Mouse (Mus musculus) forebrain, embryonic 10.5 days (tissue): ENCODE measurements at regions not wholly inside any gene's neighbourhood (a gene's known extent, or its start where the extent isn't known, plus 50 kb on each side); places are given as distances from the start of the nearest gene placed in this dataset.

Source experiments
- DNase-seq: peaks from one replicate; pipeline ENCODE4 v3.0.0-alpha.2; 2017; ENCODE audit warnings: low spot score; ENCODE audit errors: extremely low spot score
- H3K27ac ChIP-seq: fragments of 300-500 bp; sonication (generic); 2 replicates; pipeline ENCODE4 v1.5.1; 2016; ENCODE audit warnings: mild to moderate bottlenecking
- H3K27me3 ChIP-seq: fragments of 300-500 bp; sonication (generic); 2 replicates; pipeline ENCODE4 v1.6.1; 2016; ENCODE audit warnings: mild to moderate bottlenecking; ENCODE audit not compliant: poor library complexity, severe bottlenecking
- H3K36me3 ChIP-seq: fragments of 300-500 bp; sonication (generic); replicated peaks from 2 replicates; pipeline ENCODE4 v1.6.1; 2016; ENCODE audit warnings: mild to moderate bottlenecking, moderate library complexity
- H3K4me1 ChIP-seq: fragments of 300-500 bp; sonication (generic); 2 replicates; pipeline ENCODE4 v1.6.1; 2016
- H3K4me3 ChIP-seq: fragments of 300-500 bp; sonication (generic); 2 replicates; pipeline ENCODE4 v1.5.1; 2016; ENCODE audit warnings: mild to moderate bottlenecking, moderate library complexity
- H3K9me3 ChIP-seq: fragments of 300-500 bp; sonication (generic); 2 replicates; pipeline ENCODE4 v1.6.1; 2016; ENCODE audit warnings: mild to moderate bottlenecking, moderate library complexity
- WGBS: fragments of 180-500 bp; shearing (Covaris S2); methylation state at CpG from one replicate; pipeline ENCODE4 v1.1.7; 2016; 5-methylcytosine and 5-hydroxymethylcytosine counted together

DNA sequence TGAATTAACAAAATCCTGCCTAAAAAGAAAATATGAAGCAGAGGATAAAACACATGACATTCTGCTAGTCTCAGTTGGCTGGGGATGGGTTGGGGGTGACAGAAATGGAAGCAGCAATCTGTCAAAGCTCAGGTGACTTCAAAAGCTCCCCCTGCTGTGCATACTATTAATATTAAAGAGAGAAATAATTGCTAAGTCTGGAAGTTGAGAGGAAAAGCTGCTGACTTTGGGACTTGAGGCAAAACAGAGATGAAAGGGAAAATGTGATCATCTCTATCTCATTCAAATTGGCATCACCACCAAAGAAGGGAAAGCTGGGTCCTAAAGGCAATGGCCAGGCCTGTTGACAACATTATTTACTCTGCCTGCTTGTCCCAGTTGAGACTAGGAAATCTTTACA lies 90.8 kb downstream of the Rpe65 start:
- Histone ChIP-seq H3K36me3 (no peaks in the 10 kb centered on the region), H3K4me3 (no peak overlapping the region), H3K27ac (no peak overlapping the region), H3K27me3 (no peaks in the 10 kb centered on the region), H3K4me1 (no peaks in the 10 kb centered on the region), H3K9me3 (no peaks in the 10 kb centered on the region)
- DNase-seq, result no peak

DNA sequence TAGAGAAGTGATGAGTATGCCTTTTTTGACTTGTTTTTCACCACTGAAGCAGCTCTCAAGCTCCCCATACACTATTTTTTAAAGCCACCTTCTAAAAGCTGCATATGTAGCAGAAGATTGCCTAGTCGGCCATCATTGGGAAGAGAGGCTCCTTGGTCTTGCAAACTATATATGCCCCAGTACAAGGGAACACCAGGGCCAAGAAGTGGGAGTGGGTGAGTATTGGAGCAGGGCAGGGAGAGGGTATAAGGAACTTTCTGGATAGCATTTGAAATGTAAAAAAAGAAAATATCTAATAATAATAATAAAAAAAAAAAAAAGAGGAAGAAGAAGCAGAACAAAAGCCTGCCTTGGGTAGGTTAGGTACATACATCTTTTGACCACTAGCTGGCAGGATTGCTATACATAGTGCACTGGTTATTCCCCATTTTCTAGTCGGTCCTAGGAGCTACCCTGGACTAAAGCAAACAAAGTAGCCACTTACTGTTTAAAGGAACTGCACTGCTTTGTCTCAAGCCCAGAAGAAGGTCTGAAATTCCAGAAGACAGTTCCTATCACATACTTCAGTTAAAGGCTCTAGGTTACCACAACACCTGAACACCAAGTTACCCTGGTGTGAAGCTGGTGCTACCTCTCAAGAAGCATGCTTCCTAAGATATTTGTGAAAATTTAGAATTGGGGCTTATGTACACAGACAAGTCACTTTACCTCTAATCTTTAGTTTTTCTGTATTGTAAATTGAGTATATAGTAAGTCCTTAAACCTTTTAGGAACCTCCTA lies 114.9 kb upstream of the Wls start:
- DNase-seq, result no peak
- Histone ChIP-seq H3K27me3 (no peaks in the 10 kb centered on the region), H3K4me3 (no peak overlapping the region), H3K36me3 (no peaks in the 10 kb centered on the region), H3K9me3 (no peaks in the 10 kb centered on the region), H3K4me1 (no peaks in the 10 kb centered on the region), H3K27ac (no peak overlapping the region)
- WGBS, result 35% methylated on average over 2 of the region's 2 CpGs

DNA sequence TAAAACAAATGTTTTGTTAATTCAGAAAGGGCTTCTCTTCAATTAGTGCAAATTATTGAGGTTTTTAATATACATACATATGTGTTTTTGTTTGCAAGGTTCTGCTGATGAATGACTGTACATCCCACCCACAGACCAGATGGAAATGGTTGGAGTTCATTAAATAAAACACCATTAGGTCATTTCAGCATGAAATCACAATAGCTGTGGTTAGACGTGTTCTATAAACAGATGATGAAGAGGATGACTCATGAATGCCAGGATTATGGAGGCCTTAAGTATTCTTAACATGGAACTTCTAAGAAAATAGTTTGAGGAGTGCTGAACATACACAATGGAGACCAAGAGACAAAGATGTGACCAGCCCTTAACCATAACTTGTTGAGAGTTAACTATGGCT lies 107.3 kb upstream of the Wls start:
- no peaks in the 10 kb centered on the region for H3K27me3 ChIP-seq
- no peak overlapping the region for H3K4me3 ChIP-seq
- no peaks in the 10 kb centered on the region for H3K9me3 ChIP-seq
- H3K4me1 ChIP-seq, result no peaks in the 10 kb centered on the region
- H3K36me3 ChIP-seq, result no peaks in the 10 kb centered on the region
- WGBS, result 72% methylated on average over 1 of the region's 1 CpGs
- no peak overlapping the region for H3K27ac ChIP-seq
- DNase-seq, result no peak

GRCm38 (mm10) chr3:159733141-159733540 lies 106.3 kb upstream of the Wls start:
- no peak for DNase-seq
- Histone ChIP-seq H3K36me3 (no peaks in the 10 kb centered on the region), H3K27me3 (no peaks in the 10 kb centered on the region), H3K27ac (no peak overlapping the region), H3K4me1 (no peaks in the 10 kb centered on the region), H3K4me3 (no peak overlapping the region), H3K9me3 (no peaks in the 10 kb centered on the region)

GRCm38 (mm10) chr3:159734547-159734946 lies 104.9 kb upstream of the Wls start:
- no peak for DNase-seq
- H3K27ac ChIP-seq, result no peak overlapping the region
- no peak overlapping the region for H3K4me3 ChIP-seq
- no peaks in the 10 kb centered on the region for H3K36me3 ChIP-seq
- 98% methylated on average over 1 of the region's 1 CpGs for WGBS
- no peaks in the 10 kb centered on the region for H3K27me3 ChIP-seq
- no peaks in the 10 kb centered on the region for H3K9me3 ChIP-seq
- no peaks in the 10 kb centered on the region for H3K4me1 ChIP-seq

- DNase-seq, result no peak
- Histone ChIP-seq H3K9me3 (no peaks in the 10 kb centered on the region), H3K36me3 (no peaks in the 10 kb centered on the region), H3K4me1 (no peaks in the 10 kb centered on the region), H3K4me3 (no peak overlapping the region), H3K27ac (no peak overlapping the region), H3K27me3 (no peaks in the 10 kb centered on the region)
- 69% methylated on average over 1 of the region's 1 CpGs for WGBS
These were observed 103.4 kb upstream of the Wls start for GRCm38 (mm10) chr3:159736070-159736469.

DNA sequence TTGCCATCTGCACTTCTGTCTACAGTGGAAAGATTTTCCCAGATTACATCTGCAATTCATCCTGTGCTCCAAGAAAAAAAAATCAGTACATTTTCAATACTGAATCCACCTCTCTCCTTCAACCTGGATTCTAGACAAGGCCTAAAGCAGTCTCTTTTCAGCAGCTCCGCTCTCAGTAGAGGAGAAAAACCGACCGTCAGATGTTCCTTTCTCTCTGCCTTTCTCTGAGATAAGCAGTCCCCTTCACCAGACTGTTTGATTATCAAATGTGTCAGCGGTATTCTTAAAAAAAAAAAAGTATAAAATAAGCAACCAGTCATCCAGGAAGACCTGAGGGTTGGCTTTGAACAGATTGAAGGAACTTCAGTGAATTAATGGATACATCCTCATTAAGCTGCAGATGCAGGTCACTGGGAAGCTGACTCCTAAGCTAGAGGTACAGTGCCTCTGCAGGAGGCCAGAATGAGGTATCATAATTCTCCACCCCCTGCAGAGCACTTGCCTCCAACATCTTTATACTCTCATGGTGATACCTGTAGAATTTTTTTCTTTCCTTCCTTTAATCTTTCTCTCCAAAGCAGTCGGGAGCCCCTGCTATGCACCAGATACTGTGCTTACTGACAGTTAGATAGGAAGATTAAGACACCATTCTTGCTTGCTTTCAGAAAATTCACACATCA lies 98.7 kb upstream of the Wls start:
- Histone ChIP-seq H3K27me3 (no peaks in the 10 kb centered on the region), H3K27ac (no peak overlapping the region), H3K4me1 (no peaks in the 10 kb centered on the region), H3K9me3 (no peaks in the 10 kb centered on the region), H3K4me3 (no peak overlapping the region), H3K36me3 (no peaks in the 10 kb centered on the region)
- 76% methylated on average over 5 of the region's 5 CpGs for WGBS
- no peak for DNase-seq

DNA sequence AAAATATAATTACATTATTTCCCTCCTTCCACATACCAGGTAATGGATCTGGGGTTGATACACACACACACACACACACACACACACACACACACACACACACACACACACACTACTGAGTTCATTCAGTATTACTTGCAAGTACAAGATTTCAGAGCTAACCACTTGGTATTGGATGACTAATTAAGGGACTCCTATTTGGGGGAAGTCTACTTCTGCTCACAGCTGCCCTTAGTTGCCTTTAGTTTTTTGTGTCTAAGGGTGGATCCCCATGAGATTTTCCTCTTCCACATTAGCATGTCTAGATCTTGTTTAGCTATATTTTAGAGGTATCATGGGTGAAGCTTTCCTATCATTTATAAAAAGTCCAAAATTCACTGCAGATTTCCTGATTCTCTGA lies 97.7 kb upstream of the Wls start:
- Histone ChIP-seq H3K4me3 (no peak overlapping the region), H3K36me3 (no peaks in the 10 kb centered on the region), H3K27ac (no peak overlapping the region), H3K27me3 (no peaks in the 10 kb centered on the region), H3K9me3 (no peaks in the 10 kb centered on the region), H3K4me1 (no peaks in the 10 kb centered on the region)
- no peak for DNase-seq

- no peak overlapping the region for H3K4me3 ChIP-seq
- WGBS, result 74% methylated on average over 1 of the region's 1 CpGs
- H3K27ac ChIP-seq, result no peak overlapping the region
These were observed 79.7 kb upstream of the Wls start for GRCm38 (mm10) chr3:159759740-159760139.

GRCm38 (mm10) chr3:159760293-159760692 lies 79.2 kb upstream of the Wls start:
- Histone ChIP-seq H3K4me3 (no peak overlapping the region), H3K4me1 (no peaks in the 10 kb centered on the region), H3K27me3 (no peaks in the 10 kb centered on the region), H3K27ac (no peak overlapping the region), H3K9me3 (no peaks in the 10 kb centered on the region), H3K36me3 (no peaks in the 10 kb centered on the region)
- DNase-seq, result no peak
- WGBS, result 87% methylated on average over 2 of the region's 2 CpGs

More at GRCm38 (mm10) chr3:159759740-159760139, 79.7 kb upstream of the Wls start:
- H3K27me3 ChIP-seq, result no peaks in the 10 kb centered on the region
- H3K4me1 ChIP-seq, result no peaks in the 10 kb centered on the region
- no peaks in the 10 kb centered on the region for H3K36me3 ChIP-seq
- no peak for DNase-seq
- H3K9me3 ChIP-seq, result no peaks in the 10 kb centered on the region

GRCm38 (mm10) chr3:159760949-159761348 lies 78.5 kb upstream of the Wls start:
- Histone ChIP-seq H3K36me3 (no peaks in the 10 kb centered on the region), H3K27me3 (no peaks in the 10 kb centered on the region), H3K4me1 (no peaks in the 10 kb centered on the region), H3K4me3 (no peak overlapping the region), H3K27ac (no peak overlapping the region), H3K9me3 (no peaks in the 10 kb centered on the region)
- DNase-seq, result no peak
- WGBS, result 87% methylated on average over 2 of the region's 2 CpGs

DNA sequence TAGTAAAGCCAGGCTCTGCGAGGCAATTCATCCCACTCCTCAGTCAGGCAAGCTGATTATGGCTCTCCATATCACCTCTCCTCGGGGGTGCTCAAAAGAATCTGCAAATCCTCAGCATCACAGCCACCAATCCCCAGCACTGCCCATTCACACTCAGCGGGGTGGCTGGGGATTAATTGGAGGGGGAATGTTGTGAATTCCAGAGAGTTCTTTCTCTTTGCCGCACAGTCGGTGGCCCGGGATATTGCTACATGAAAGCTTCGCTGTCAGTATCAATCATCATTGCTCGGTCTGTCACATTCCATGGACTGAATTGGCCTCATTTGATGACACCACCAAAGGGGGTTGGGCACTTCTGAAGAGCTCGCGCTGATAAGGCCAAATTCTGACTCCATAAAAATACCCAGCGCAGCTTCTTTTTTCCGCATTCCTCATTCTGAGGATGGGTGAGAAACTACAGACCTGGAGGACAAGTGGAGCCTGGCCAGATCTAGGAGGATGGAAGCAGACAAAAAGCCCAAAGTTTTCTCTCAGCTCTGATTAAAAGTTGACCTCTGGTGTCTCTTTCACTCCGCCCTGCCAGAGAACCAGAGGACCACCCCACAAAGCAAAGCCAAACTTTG lies 57.1 kb upstream of the Wls start:
- Histone ChIP-seq H3K36me3 (no peaks in the 10 kb centered on the region), H3K4me1 (peaks cover 29% of the 10 kb centered on the region), H3K4me3 (peak overlapping the region; percentile 22; the same call in 1 of the 2 replicates), H3K27me3 (peaks cover 74% of the 10 kb centered on the region), H3K9me3 (no peaks in the 10 kb centered on the region), H3K27ac (peak overlapping the region; percentile 53)
- peak; percentile 83 for DNase-seq
- 5% methylated on average over 13 of the region's 13 CpGs for WGBS

DNA sequence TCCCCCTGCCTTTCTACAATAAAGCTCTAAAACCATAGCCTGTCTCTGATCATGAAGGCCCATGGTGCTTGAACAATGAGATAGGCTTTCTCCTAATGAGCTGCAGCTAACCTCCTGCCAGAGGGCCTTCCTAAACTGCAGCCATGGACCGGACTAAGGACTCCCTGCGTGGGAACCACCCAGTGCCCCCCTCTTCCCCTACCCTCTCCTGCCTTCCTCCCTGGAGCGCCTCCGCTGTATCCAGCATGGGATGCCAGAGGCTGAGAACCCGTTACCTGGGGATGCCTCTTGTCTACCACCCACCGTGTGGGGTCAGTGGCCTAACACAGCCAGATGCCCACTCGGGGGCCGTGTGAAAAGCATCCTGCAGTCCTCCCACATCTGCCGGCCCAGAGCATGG lies 51.7 kb upstream of the Wls start:
- Histone ChIP-seq H3K9me3 (no peaks in the 10 kb centered on the region), H3K4me1 (peaks cover 30% of the 10 kb centered on the region), H3K36me3 (no peaks in the 10 kb centered on the region), H3K27ac (peak overlapping the region; percentile 62; the same call in 1 of the 2 replicates), H3K4me3 (no peak overlapping the region), H3K27me3 (peaks cover 37% of the 10 kb centered on the region)
- 48% methylated on average over 9 of the region's 9 CpGs for WGBS
- DNase-seq, result no peak
